Mouse (Mus musculus) adrenal gland, adult 18-20 months (tissue): ENCODE results near the gene Spdye4b. TPM values are rescaled to one million over a fixed set of nuclear protein-coding genes. Genes with fewer than 3 reads are reported as not detected.
A peak's percentile ranks its signal among the peaks of the same experiment; 100 is the strongest.

Experiments used
- DNase-seq, 2 experiments: peaks; one replicate each; pipeline ENCODE4 v3.0.0; 2021 to 2022; ENCODE audit warnings: low spot score in 2 of 2
- microRNA-seq, 2 experiments: library from miRNA; unstranded; fragments of <30 nt; microRNA quantifications; one replicate each; pipeline ENCODE4 v1.2.0; 2021; ENCODE audit warnings: borderline number of aligned reads in 2 of 2
- total RNA-seq, 2 experiments: library from RNA; stranded (reverse); gene quantifications; 1 replicate in 1 of 2; 2 replicates in 1 of 2; pipeline ENCODE4 v1.2.3; 2021

Gene Spdye4b
- total RNA-seq, 2 experiments from 2014 or later: not detected

DNA sequence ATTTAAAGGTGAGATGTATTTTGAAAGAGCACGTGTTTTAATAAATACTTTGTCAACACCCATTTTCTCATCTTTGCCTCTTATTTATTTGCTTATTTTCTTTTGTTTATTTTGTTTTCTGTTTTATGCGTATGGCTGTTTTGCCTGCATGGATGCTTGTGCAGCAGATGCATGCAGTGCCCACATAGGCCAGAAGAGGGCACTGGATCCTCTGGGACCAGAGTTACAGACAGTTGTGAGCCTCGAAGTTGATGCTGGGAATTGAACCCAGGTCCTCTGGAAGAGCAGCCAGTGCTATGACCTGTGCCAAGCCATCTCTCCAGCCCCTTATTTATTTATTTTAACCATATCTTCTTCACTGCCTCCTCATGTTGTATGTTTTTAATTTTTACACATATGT lies 24.2 kb downstream of the Spdye4b start:
- DNase-seq: no peak

DNA sequence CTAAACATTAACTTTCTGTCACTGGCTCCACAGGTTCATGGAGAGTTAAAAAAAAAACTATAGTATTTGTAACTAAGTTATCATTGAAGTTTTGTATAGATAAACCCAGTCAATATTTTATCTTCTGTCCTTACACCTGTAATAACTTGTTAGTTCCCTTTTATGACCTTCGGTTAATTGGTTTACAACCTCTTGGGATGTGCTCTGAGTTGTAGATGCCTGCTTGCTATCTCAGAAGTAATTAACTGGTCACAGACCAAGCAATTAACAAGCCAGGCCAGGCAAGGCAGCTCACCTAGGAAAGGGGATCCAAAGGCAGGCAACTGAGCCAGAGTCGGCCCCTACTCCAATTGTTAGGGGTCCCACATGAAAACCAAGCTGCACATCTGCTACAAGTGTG lies 33.0 kb downstream of the Spdye4b start:
- DNase-seq: no peak

DNA sequence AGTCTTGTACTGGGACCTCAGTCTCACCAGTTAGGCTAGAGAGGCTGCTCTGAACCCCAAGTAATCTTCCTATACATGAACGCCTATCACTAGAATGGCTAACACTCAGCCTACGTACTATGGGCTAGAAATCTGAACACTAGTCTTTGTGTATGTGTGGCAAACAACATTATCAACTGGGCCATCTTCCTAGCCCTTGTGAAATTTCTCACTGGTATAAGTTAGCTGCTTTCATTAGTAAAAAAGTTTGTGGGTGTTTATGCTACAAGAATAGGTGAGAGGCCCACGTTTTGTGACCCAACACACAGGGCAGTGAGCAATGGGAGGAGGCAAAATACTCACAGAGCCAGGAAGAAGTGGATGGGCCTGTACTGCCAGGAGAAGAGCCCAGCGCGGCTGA lies 40.2 kb downstream of the Spdye4b start:
- no peak for DNase-seq

DNA sequence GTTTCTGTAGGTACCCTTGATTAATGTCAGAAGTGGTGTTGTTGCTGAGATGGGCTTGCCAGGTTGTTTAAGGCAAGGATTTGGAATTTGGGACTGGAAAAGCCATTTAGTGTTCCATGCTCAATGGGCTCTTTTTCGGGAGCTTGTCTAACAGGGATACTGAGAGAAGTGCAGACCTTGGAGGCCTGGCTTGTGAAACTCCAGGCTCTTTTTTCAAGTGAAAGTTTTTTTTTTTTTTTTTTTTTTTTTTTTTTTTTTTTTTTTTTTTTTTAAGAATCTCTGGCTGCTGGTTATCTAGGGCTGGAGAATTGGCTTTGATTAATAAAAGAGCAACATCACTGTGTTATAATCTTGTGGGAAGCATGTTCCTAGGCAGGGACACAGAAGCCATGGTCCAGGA lies 41.5 kb downstream of the Spdye4b start:
- DNase-seq: no peak

DNA sequence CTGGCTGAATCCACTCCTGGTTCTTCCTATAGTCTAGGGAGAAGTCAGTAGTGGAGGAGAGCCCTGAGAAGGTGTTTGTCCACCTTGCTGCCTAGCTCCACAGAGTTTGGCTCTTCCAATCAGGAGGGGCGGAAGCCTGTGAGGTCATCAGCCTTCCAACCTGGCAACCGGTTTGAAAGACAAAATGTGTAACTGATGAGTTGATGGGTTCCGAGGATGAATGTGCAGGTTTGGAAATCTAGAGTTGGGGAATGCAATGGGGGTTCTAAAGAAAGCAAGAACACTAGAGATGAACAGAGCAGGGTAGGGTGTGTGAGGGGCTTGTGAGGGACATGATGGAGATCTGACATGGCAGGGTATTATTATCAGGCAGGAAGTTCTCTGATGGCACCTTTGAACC lies 46.0 kb downstream of the Spdye4b start, which contains the start of gene Spdye4a:
Gene Spdye4a (minus strand): TSS at position 101 of the 400 bp plus-strand sequence.
- DNase-seq: no peak

DNA sequence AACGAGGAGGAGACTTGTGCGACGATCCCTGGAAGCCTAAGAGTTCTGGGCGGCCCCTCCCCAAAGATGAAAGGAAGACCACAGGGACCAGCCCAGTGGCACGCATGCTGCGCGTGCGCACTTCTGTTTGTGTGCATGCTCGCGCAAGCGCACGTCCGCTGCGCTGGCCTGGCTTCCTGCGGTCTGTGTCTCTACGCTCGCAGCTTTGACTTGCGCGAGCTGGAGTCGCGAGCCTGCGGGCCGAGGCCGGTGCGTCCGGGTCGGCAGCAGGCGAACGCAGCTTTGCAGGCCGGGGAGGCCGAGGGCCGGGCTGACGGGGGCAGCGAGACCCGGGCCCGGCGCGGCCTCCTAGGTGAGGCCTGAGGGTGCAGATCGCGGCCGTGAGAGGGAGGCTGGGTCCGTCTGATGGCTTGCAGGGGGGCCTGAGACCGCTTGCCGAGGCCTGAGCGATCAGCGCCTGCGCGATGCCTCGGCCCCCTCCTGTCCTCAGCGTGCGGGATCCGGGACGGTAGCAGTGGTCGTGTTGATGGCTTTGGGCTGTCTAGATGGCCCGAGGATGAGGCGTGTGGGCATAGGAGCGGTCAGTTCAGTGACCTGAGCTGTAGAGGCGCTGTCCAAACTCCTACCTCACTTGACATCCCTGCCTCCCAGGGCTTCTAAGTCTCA lies 54.3 kb downstream of the Spdye4b start, which contains the start of gene Zfp12:
Gene Zfp12 (plus strand): TSS at position 136 of the 666 bp plus-strand sequence.
- DNase-seq: peak; percentile 89 to 90

DNA sequence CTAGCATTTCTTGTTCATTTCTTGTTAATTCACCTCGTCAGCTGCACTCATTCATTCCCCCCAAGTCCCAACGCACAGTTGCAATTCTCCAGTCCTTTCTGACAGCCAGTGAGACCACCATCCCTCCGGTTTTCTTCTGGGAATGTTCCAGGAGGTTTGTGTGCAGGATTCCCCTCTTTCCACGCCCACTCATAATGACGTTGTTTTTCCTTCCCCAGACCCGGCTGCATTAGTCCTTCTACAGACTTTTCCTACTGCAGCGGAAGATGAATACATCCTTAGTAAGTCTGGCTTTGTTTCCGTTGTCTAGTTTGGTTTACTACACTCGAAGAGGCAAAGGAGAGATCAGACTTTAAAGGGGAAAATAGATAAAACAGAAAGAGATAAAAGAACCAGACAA lies 55.2 kb downstream of the Spdye4b start:
- no peak for DNase-seq

DNA sequence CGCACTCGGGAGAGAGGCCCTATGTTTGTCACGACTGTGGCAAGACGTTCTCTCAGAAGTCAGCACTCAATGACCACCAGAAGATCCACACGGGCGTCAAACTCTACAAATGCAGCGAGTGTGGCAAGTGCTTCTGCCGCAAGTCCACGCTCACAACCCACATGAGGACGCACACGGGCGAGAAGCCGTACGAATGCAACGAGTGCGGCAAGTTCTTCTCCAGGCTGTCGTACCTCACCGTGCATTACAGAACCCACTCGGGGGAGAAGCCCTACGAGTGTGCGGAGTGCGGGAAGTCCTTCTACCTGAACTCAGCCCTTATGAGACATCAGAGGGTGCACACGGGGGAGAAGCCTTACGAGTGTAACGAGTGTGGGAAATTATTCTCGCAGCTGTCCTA lies 64.1 kb downstream of the Spdye4b start:
- no peak for DNase-seq

DNA sequence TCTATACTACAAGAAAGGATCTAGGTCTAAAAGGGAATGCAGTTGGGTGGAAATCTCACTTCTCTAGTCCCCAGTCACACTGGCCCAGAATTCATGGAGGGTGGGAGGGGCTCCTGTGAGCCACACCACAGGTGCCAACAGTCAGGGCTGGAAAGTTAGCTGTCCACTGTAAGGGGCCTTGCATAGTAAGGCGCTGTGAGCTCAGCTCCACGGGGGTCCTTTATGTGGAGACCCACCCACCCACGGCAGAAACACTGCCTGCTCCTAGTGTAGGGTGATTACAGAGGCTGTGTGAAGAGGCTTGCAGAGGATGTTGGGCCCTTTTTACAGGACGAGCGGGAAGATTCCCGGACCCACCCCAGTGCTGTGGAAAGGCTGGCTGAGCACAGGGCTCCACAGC lies 71.2 kb downstream of the Spdye4b start:
- no peak for DNase-seq

DNA sequence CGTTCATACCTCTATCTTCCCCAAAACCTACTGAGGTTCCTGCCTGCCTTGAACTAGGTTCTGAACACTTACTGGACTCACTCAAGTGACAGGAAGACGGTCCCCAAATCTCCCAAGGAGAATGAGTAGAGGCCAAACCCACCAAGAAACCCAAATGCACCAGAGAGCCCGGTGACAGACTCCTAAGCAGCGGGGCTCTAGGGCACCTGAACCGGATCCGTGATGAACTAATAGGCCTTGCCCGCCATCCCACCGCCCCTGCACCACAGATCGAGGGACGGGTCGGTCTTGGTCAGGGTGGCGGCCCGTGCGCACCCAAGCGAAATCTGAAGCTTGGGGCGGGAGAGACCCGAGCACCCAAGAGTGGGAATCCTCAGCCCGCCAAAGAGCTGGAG lies 72.0 kb downstream of the Spdye4b start:
- DNase-seq: no peak

DNA sequence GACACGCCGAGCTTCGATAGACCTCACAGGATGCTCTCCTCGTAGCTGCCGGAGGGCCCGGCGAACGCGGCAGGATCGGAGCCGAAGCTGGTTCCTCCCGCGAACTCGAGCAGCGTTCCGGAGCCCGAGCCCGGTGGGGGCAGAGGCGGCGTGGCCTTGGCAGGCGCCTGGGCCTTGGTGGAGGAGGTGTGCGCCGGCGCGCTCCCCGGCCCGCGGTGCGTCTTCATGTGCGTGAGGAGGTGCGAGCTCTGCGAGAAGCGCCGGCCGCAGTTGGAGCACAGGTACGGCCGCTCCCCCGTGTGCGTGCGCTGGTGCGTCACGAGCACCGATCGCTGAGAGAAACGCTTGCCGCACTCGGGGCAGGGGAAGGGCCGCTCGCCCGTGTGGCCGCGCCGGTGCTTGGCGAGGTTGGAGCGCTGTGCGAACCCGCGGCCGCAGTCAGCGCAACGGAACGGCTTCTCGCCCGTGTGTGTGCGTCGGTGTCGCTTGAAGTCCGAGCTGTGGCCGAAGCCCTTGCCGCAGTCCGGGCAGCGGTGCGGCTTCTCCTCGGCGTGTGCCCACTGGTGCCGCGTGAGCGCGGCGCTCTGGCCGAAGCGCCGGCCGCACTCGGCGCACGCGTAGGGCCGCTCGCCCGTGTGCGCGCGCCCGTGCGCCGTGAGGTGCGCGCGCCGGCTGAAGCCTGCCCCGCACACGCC lies 72.5 kb downstream of the Spdye4b start:
- DNase-seq: no peak

DNA sequence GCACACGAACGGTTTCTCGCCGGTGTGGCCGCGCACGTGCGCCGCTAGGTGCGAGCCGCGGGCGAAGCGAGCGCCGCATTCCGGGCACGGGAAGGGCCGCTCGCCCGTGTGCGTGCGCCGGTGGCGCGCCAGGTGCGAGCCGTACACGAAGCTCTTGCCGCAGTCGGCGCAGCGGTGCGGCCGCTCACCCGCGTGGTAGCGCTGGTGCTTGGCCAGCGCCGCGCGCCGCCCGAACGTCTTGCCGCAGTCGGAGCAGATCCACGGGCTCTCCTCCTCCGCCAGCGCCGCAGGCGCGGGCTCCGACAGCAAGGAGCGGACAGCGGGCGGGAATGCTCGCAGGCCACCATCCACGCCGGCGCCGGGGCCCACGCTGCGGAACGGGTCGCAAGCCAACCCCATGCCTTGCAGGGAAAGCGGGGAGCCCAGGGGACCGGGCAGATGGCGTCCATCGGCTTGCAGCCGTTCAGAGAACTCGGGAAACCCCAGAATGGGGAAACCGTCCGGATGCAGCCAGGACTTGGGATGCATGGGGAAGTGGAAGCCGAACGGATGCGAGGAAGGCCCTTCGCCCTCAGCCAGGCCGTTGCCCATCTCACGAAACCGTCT lies 73.2 kb downstream of the Spdye4b start:
- DNase-seq: no peak

Small RNAs within 50 kb of the gene (microRNA-seq; reads per million reads assigned to microRNA genes)
- 0 reads per million in 2 experiments for gene Gm44405

Other genes with a start within 250 kb of the Spdye4b start
- 10 to 100 TPM; 17.3 to 25.6 TPM for gene Fscn1, start 220.7 kb upstream of the Spdye4b start, total RNA-seq
- 10 to 100 TPM; 33.6 to 44.9 TPM for gene Rnf216, start 68.0 kb upstream of the Spdye4b start, total RNA-seq
- gene Olfr718-ps1, start 33.4 kb upstream of the Spdye4b start, total RNA-seq: not detected
- 10 to 100 TPM in 1 of 2 experiments, 1 to 10 TPM in 1; 9.7 to 10.8 TPM for gene Rbak, start 242 bp upstream of the Spdye4b start, total RNA-seq
- gene Spdye4a, start 45.9 kb downstream of the Spdye4b start, total RNA-seq: not detected
- 10 to 100 TPM; 21.2 to 22.1 TPM for gene Zfp12, start 54.1 kb downstream of the Spdye4b start, total RNA-seq
- gene Zfp316, start 89.0 kb downstream of the Spdye4b start, total RNA-seq: 1 to 10 TPM; 6.1 to 7.7 TPM
- under 1 TPM; 0.17 to 0.38 TPM for gene Zfp853, start 112.6 kb downstream of the Spdye4b start, total RNA-seq
- 10 to 100 TPM; 22.9 to 34.2 TPM for gene E130309D02Rik, start 134.3 kb downstream of the Spdye4b start, total RNA-seq
- 10 to 100 TPM; 60.7 to 68.5 TPM for gene Zdhhc4, start 148.2 kb downstream of the Spdye4b start, total RNA-seq
- under 1 TPM; 0.26 to 0.36 TPM for gene Grid2ip, start 176.3 kb downstream of the Spdye4b start, total RNA-seq
- 100 to 1,000 TPM in 1 of 2 experiments, 10 to 100 TPM in 1; 95.7 to 104 TPM for gene Kdelr2, start 222.8 kb downstream of the Spdye4b start, total RNA-seq